Mouse (Mus musculus) olfactory bulb, adult 2 months (tissue): ENCODE results near the gene Cbr3. TPM values are rescaled to one million over a fixed set of nuclear protein-coding genes. Genes with fewer than 3 reads are reported as not detected.
A peak's percentile ranks its signal among the peaks of the same experiment; 100 is the strongest.

Experiments used
- H3K27ac ChIP-seq: fragments of 200-500 bp; 2 replicates; pipeline ENCODE4 v1.5.1; 2012; ENCODE audit warnings: low read depth, low read length; ENCODE audit not compliant: insufficient read depth
- H3K4me1 ChIP-seq: fragments of 200-500 bp; 2 replicates; pipeline ENCODE4 v1.6.1; 2012; ENCODE audit warnings: low read length; ENCODE audit not compliant: control insufficient read depth, insufficient read depth
- H3K4me3 ChIP-seq: fragments of 200-500 bp; 2 replicates; pipeline ENCODE4 v1.5.1; 2012; ENCODE audit warnings: mild to moderate bottlenecking, low read depth, low read length, moderate library complexity; ENCODE audit not compliant: insufficient read depth
- CTCF ChIP-seq: fragments of 200-500 bp; IDR thresholded peaks from 2 replicates; pipeline ENCODE4 v1.5.1; 2012; ENCODE audit warnings: low read depth, mild to moderate bottlenecking, low read length, moderate library complexity; ENCODE audit not compliant: insufficient read depth
- POLR2A ChIP-seq: fragments of 200-500 bp; IDR thresholded peaks from 2 replicates; pipeline ENCODE4 v1.6.1; 2012; ENCODE audit warnings: mild to moderate bottlenecking, low read depth, low read length, moderate library complexity; ENCODE audit not compliant: insufficient read depth
- WGBS: fragments of 180-500 bp; shearing (Covaris S2); methylation state at CpG from one replicate; pipeline ENCODE4 v1.1.7; 2018; 5-methylcytosine and 5-hydroxymethylcytosine counted together
- polyA plus RNA-seq: library from polyadenylated mRNA; stranded (reverse); fragments of >200 nt; gene quantifications from 2 replicates; pipeline ENCODE4 v1.2.4, GENCODE M21; 2012; ENCODE audit warnings: low replicate concordance; ENCODE audit not compliant: missing spikeins, insufficient read depth, insufficient read length

Cbr3 gene
- polyA plus RNA-seq, 1 experiment: not detected

- TF ChIP-seq CTCF: no peak
- no peak for TF ChIP-seq POLR2A
- H3K27ac ChIP-seq: no peak overlapping the region
- no peak overlapping the region for H3K4me3 ChIP-seq
- H3K4me1 ChIP-seq: peaks cover 2% of the 10 kb centered on the region; the same call in 1 of the 2 replicates
- 92% methylated on average over 7 of the region's 7 CpGs for WGBS
These were observed 24.1 kb downstream of the Cbr3 start for GRCm38 (mm10) chr16:93707116-93707515.

GRCm38 (mm10) chr16:93709217-93709616 lies 26.2 kb downstream of the Cbr3 start:
- Histone ChIP-seq H3K27ac (no peak overlapping the region), H3K4me3 (no peak overlapping the region), H3K4me1 (peaks cover 5% of the 10 kb centered on the region)
- WGBS: 100% methylated on average over 1 of the region's 1 CpGs
- TF ChIP-seq CTCF (no peak), POLR2A (no peak)

- under 1% methylated on average over 11 of the region's 11 CpGs for WGBS
- TF ChIP-seq CTCF (peak; percentile 52; the same call in 1 of the 2 replicates), POLR2A (no peak)
- peak overlapping the region; percentile 92 for H3K4me3 ChIP-seq
- peak overlapping the region; percentile 74; the same call in 1 of the 2 replicates for H3K27ac ChIP-seq
- H3K4me1 ChIP-seq: peaks cover 10% of the 10 kb centered on the region
These were observed 27.9 kb downstream of the Cbr3 start for GRCm38 (mm10) chr16:93710924-93711323.

GRCm38 (mm10) chr16:93711411-93712188 lies 28.6 kb downstream of the Cbr3 start, which contains the start of gene Dop1b:
TSS of gene Dop1b (plus strand) at chr16:93711904.
- under 1% methylated on average over 77 of the region's 77 CpGs for WGBS
- H3K4me3 ChIP-seq: peak within 1 kb of the TSS; percentile 93
- TF ChIP-seq CTCF: no peak
- peak; percentile 51; the same call in 1 of the 2 replicates for TF ChIP-seq POLR2A
- peaks cover 10% of the 10 kb centered on the region for H3K4me1 ChIP-seq
- peak within 1 kb of the TSS; percentile 74 for H3K27ac ChIP-seq

DNA sequence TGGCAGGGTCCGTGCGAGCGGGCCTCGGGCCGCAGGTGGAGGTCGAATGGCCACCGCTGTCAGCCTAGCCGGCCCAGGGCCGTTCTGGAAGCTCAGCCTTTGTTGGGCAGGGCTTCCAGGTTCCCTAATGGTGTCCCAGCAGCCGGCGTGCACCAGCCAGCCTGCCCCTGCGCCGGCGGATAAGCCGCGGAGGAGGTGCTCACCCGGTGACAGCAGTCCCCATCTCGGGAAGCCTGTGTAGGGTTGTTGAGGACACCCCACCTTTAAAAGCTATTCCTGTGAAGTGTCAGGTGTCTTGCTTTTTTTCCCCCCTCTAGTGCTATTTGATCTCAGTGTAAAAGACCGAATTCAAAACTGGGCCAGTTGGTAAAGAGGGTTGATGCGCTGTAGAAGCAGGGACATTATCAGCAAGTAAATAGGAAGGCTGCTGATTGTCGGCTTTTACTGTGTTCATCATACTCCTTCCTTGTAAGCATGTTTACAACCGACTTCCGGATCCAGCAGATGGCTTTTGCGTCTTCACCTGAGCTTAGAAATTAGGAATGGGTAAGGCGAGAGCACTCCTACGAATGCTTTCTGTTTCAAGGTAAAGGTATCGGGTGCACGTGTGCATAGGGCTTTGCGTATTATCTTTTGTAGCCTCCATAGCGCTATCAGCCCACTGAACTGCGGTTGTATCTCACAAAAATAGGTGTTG lies 29.3 kb downstream of the Cbr3 start:
- peak overlapping the region; percentile 93 for H3K4me3 ChIP-seq
- 10% methylated on average over 31 of the region's 31 CpGs for WGBS
- peaks cover 10% of the 10 kb centered on the region for H3K4me1 ChIP-seq
- peak overlapping the region; percentile 49; the same call in 1 of the 2 replicates for H3K27ac ChIP-seq
- TF ChIP-seq POLR2A: no peak; the same call in 1 of the 2 replicates
- TF ChIP-seq CTCF: no peak

DNA sequence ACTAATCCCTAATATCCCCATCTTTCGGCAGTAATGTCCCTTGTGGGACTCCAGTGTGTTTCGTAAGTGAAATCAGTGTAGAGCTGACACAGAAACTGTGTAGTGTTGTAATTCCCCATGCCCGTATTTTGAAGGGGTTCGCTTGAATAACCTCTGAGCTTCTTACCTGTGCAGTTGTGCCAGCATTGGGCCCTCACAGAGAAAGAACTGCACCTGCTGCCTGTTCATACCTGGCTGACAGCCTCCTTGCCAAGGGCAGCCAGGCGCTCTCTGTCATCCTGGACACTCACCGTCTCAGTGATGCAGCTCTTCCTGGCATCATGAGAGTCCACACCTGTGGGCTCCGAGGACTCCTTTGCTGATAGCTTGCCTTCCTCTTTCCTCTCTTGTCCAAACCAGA lies 30.0 kb downstream of the Cbr3 start:
- peaks cover 10% of the 10 kb centered on the region for H3K4me1 ChIP-seq
- 80% methylated on average over 7 of the region's 7 CpGs for WGBS
- no peak overlapping the region for H3K27ac ChIP-seq
- TF ChIP-seq CTCF (no peak), POLR2A (no peak)
- H3K4me3 ChIP-seq: no peak overlapping the region

DNA sequence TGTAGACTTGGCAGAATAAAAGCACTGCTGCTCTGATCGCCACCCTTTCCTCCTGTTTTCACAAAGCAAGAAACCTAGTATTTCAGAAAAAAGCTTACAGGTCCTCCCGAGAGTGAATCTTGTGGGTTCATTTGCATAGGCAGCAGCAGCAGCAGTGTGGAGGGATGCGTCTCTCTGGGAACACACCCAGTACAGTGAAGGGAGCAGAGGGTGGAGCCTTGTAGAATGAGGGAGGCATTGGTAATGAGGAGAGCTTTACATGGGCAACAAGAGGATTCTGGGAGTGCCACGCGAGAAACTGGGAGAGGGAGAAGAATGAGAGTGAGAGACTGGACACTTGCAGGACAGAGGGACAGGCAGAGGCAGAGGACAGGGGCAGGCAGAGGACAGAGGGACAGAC lies 31.4 kb downstream of the Cbr3 start:
- 22% methylated on average over 5 of the region's 5 CpGs for WGBS
- Histone ChIP-seq H3K4me1 (peaks cover 10% of the 10 kb centered on the region), H3K27ac (no peak overlapping the region), H3K4me3 (no peak overlapping the region)
- TF ChIP-seq CTCF: no peak
- no peak for TF ChIP-seq POLR2A

DNA sequence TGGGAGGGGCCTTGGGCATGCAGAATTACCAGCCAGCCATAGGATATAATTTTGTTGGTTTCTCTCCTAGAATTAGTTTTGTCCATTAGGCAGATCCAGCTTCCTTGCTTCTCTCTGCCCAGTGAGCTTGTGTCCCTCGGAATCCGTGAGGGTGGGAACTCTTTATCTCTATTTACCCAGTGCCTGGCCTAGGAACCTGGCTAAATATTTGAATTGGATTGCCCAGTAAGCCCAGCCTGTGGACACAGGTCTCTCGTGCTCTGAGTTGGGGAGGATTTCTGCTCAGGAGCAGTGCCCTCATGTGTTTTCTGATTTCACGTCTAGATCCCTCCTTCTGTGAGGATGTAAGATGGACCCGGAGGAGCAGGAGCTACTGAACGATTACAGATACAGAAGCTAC lies 32.8 kb downstream of the Cbr3 start:
- TF ChIP-seq POLR2A: no peak
- TF ChIP-seq CTCF: no peak
- Histone ChIP-seq H3K27ac (no peak overlapping the region), H3K4me1 (peaks cover 10% of the 10 kb centered on the region), H3K4me3 (no peak overlapping the region)
- 95% methylated on average over 6 of the region's 6 CpGs for WGBS

DNA sequence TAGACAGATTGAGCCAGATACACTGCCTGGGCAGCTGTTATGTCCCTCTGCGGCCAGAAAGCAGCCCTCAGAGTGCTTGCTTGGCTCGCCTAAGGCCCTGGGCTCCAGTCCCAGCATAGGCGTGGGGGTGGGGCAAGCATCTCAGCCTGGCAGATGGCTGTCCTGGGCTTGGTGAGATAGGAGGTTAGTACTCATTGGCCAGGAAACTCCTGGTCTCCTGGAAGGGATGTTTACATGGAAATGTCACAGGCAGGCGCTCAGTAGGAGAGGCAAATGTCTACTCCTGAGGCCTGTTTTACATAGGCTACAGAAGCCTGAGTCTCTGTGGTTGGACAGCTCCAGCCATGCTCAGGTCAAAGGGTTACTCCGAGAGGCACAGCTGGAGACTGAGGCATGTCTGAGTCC lies 34.3 kb downstream of the Cbr3 start:
- no peak overlapping the region for H3K4me3 ChIP-seq

More for the DNA sequence above, 34.3 kb downstream of the Cbr3 start:
- peaks cover 8% of the 10 kb centered on the region for H3K4me1 ChIP-seq
- TF ChIP-seq POLR2A: no peak
- TF ChIP-seq CTCF: no peak
- H3K27ac ChIP-seq: no peak overlapping the region
- WGBS: 62% methylated on average over 5 of the region's 5 CpGs
